Mouse (Mus musculus): ENCODE data around the gene Slc10a1. TPM values are rescaled to one million over a fixed set of nuclear protein-coding genes. Genes with fewer than 3 reads are reported as not detected.

Gene Slc10a1
- total and polyA plus RNA-seq, 3 experiments: 0.13 to 0.20 TPM; not detected in 1

GRCm38 (mm10) chr12:80944204-80944603, 24.3 kb downstream of the Slc10a1 start:
- no peak for DNase-seq (ENCODE audit: extremely low read depth)
- H3K4me2 ChIP-seq (ENCODE audit: insufficient read depth, low read depth, poor library complexity, severe bottlenecking): no peak overlapping the region
- TF ChIP-seq JUN (IDR thresholded peaks at IDR 0.05; ENCODE audit: insufficient read depth, low read depth, low read length): no peak
- TF ChIP-seq NRF1 (IDR thresholded peaks at IDR 0.05; ENCODE audit: low read depth, low read length): no peak
- TF ChIP-seq POLR2AphosphoS2 (IDR thresholded peaks at IDR 0.05; ENCODE audit: low read depth, low read length): no peak
- dilution Hi-C loops (cut with MboI; ENCODE audit: extremely low pct_ligation_motif_present, extremely low pct_unique_long_range_greater_than_20kb, low sequenced_read_pairs): no loop called here
- H3K4me3 ChIP-seq (replicated peaks in 1 of 3; ENCODE audit: low read depth in 2 of 3, low read length in 2 of 3, poor library complexity in 1 of 3): no peak overlapping the region
- H3K9ac ChIP-seq (ENCODE audit: insufficient read depth, low read depth): no peak overlapping the region
- in situ Hi-C loops (cut with MboI; ENCODE audit: low pct_ligation_motif_present, low pct_unique_long_range_greater_than_20kb, low sequenced_read_pairs): no loop called here
- peaks cover 21% of the 10 kb centered on the region for H3K79me2 ChIP-seq (replicated peaks; ENCODE audit: control insufficient read depth, extremely low read depth, insufficient read depth, poor library complexity, severe bottlenecking)
- no peaks in the 10 kb centered on the region for H3K27me3 ChIP-seq (replicated peaks)
- no peaks in the 10 kb centered on the region for H3K9me3 ChIP-seq (replicated peaks; ENCODE audit: low read length)
- H3K27ac ChIP-seq (ENCODE audit: insufficient read depth, low read depth): no peak overlapping the region
- H3K4me1 ChIP-seq (ENCODE audit: control insufficient read depth in 1 of 2, insufficient read depth in 2 of 2): peaks cover 8 to 18% of the 10 kb centered on the region in 2 experiments; a peak in 3 of 4 replicates
- peaks cover 22 to 26% of the 10 kb centered on the region in 2 experiments for H3K36me3 ChIP-seq (replicated peaks in 1 of 2; ENCODE audit: control insufficient read depth in 1 of 2, insufficient read depth in 1 of 2, low read length in 1 of 2)

GRCm38 (mm10) chr12:80943395-80943794, 25.1 kb downstream of the Slc10a1 start:
- Histone ChIP-seq H3K4me2 (ENCODE audit: insufficient read depth, low read depth, poor library complexity, severe bottlenecking) (no peak overlapping the region), H3K27ac (ENCODE audit: insufficient read depth, low read depth) (no peak overlapping the region)

GRCm38 (mm10) chr12:80941886-80942285, 26.6 kb downstream of the Slc10a1 start:
- Histone ChIP-seq H3K4me1 (ENCODE audit: control insufficient read depth in 1 of 2, insufficient read depth in 2 of 2) (peaks cover 4 to 7% of the 10 kb centered on the region in 2 experiments; a peak in 2 of 4 replicates), H3K4me2 (ENCODE audit: insufficient read depth, low read depth, poor library complexity, severe bottlenecking) (no peak overlapping the region), H3K4me3 (replicated peaks in 1 of 3; ENCODE audit: low read depth in 2 of 3, low read length in 2 of 3, poor library complexity in 1 of 3) (no peak overlapping the region), H3K9ac (ENCODE audit: insufficient read depth, low read depth) (no peak overlapping the region), H3K27me3 (replicated peaks) (no peaks in the 10 kb centered on the region), H3K27ac (ENCODE audit: insufficient read depth, low read depth) (no peak overlapping the region), H3K79me2 (replicated peaks; ENCODE audit: control insufficient read depth, extremely low read depth, insufficient read depth, poor library complexity, severe bottlenecking) (peaks cover 8% of the 10 kb centered on the region), H3K9me3 (replicated peaks; ENCODE audit: low read length) (no peaks in the 10 kb centered on the region), H3K36me3 (replicated peaks in 1 of 2; ENCODE audit: control insufficient read depth in 1 of 2, insufficient read depth in 1 of 2, low read length in 1 of 2) (peaks cover 5 to 6% of the 10 kb centered on the region in 2 experiments)
- in situ Hi-C loops (cut with MboI; ENCODE audit: low pct_ligation_motif_present, low pct_unique_long_range_greater_than_20kb, low sequenced_read_pairs): no loop called here
- TF ChIP-seq UBTF (IDR thresholded peaks at IDR 0.05; ENCODE audit: low read depth, low read length) (no peak), ZC3H11A (IDR thresholded peaks at IDR 0.05; ENCODE audit: low read depth, low read length) (no peak), MEF2A (IDR thresholded peaks at IDR 0.05; ENCODE audit: borderline replicate concordance, low read depth, low read length) (no peak), RAD21 (IDR thresholded peaks at IDR 0.05; ENCODE audit: low read depth, low read length) (no peak), GABPA (IDR thresholded peaks at IDR 0.05; ENCODE audit: insufficient replicate concordance, low read depth, low read length) (no peak), ZNF384 (IDR thresholded peaks at IDR 0.05; ENCODE audit: low read depth, low read length) (no peak), NRF1 (IDR thresholded peaks at IDR 0.05; ENCODE audit: low read depth, low read length) (no peak), TBP (conservative IDR thresholded peaks at IDR 0.05; ENCODE audit: low read depth, low read length) (no peak)
- dilution Hi-C loops (cut with MboI; ENCODE audit: extremely low pct_ligation_motif_present, extremely low pct_unique_long_range_greater_than_20kb, low sequenced_read_pairs): no loop called here
- DNase-seq (ENCODE audit: extremely low read depth): no peak

More at GRCm38 (mm10) chr12:80943395-80943794, 25.1 kb downstream of the Slc10a1 start:
- no peaks in the 10 kb centered on the region for H3K9me3 ChIP-seq (replicated peaks; ENCODE audit: low read length)
- TF ChIP-seq ZMIZ1 (IDR thresholded peaks at IDR 0.05; ENCODE audit: low read depth, low read length) (no peak), UBTF (IDR thresholded peaks at IDR 0.05; ENCODE audit: low read depth, low read length) (no peak), ZC3H11A (IDR thresholded peaks at IDR 0.05; ENCODE audit: low read depth, low read length) (no peak), JUN (IDR thresholded peaks at IDR 0.05; ENCODE audit: insufficient read depth, low read depth, low read length) (no peak), RAD21 (IDR thresholded peaks at IDR 0.05; ENCODE audit: low read depth, low read length) (no peak), NRF1 (IDR thresholded peaks at IDR 0.05; ENCODE audit: low read depth, low read length) (no peak), ELF1 (IDR thresholded peaks at IDR 0.05; ENCODE audit: low read depth, low read length) (no peak), MXI1 (IDR thresholded peaks at IDR 0.05; ENCODE audit: low read depth, low read length) (no peak), SIN3A (IDR thresholded peaks at IDR 0.05; ENCODE audit: low read length) (no peak), NELFE (IDR thresholded peaks at IDR 0.05; ENCODE audit: low read depth, low read length) (no peak), JUND (conservative IDR thresholded peaks at IDR 0.05; ENCODE audit: low read depth, low read length) (no peak), PAX5 (IDR thresholded peaks at IDR 0.05; ENCODE audit: low read length) (no peak), IRF4 (IDR thresholded peaks at IDR 0.05; ENCODE audit: low read depth, low read length) (no peak), POLR2A (IDR thresholded peaks at IDR 0.05; ENCODE audit: low read depth, low read length) (no peak)
- no peaks in the 10 kb centered on the region for H3K27me3 ChIP-seq (replicated peaks)
- in situ Hi-C loops (cut with MboI; ENCODE audit: low pct_ligation_motif_present, low pct_unique_long_range_greater_than_20kb, low sequenced_read_pairs) (no loop called here), dilution Hi-C loops (cut with MboI; ENCODE audit: extremely low pct_ligation_motif_present, extremely low pct_unique_long_range_greater_than_20kb, low sequenced_read_pairs) (no loop called here)
- peaks cover 9 to 15% of the 10 kb centered on the region in 2 experiments for H3K4me1 ChIP-seq (ENCODE audit: control insufficient read depth in 1 of 2, insufficient read depth in 2 of 2)
- peaks cover 20% of the 10 kb centered on the region for H3K79me2 ChIP-seq (replicated peaks; ENCODE audit: control insufficient read depth, extremely low read depth, insufficient read depth, poor library complexity, severe bottlenecking)
- no peak overlapping the region for H3K9ac ChIP-seq (ENCODE audit: insufficient read depth, low read depth)
- no peak overlapping the region for H3K4me3 ChIP-seq (replicated peaks in 1 of 3; ENCODE audit: low read depth in 2 of 3, low read length in 2 of 3, poor library complexity in 1 of 3)
- no peak for DNase-seq (ENCODE audit: extremely low read depth)
- H3K36me3 ChIP-seq (replicated peaks in 1 of 2; ENCODE audit: control insufficient read depth in 1 of 2, insufficient read depth in 1 of 2, low read length in 1 of 2): peaks cover 16 to 19% of the 10 kb centered on the region in 2 experiments
